Mouse (Mus musculus) liver, adult 2 months (tissue): ENCODE data around the gene Ptpn7. TPM values are rescaled to one million over a fixed set of nuclear protein-coding genes. Genes with fewer than 3 reads are reported as not detected.

Experiments used
- DNase-seq: peaks from one replicate; pipeline ENCODE4 v3.0.0-alpha.2; 2011; ENCODE audit warnings: low read depth, low spot score; ENCODE audit errors: extremely low read depth
- H3K27ac ChIP-seq: fragments of 200-500 bp; replicated peaks from 2 replicates; pipeline ENCODE4 v1.5.1; 2012; ENCODE audit warnings: low read depth, mild to moderate bottlenecking, control low read depth, inconsistent platforms, low read length; ENCODE audit not compliant: insufficient read depth
- H3K27me3 ChIP-seq: fragments of 200-500 bp; 2 replicates; pipeline ENCODE4 v1.6.1; 2012; ENCODE audit warnings: mild to moderate bottlenecking, moderate library complexity, low read length, inconsistent platforms; ENCODE audit not compliant: control insufficient read depth, insufficient read depth
- H3K36me3 ChIP-seq: fragments of 200-500 bp; 2 replicates; pipeline ENCODE4 v1.6.1; 2012; ENCODE audit warnings: low read length, inconsistent platforms; ENCODE audit not compliant: control insufficient read depth, insufficient read depth
- H3K4me1 ChIP-seq: fragments of 200-500 bp; 2 replicates; pipeline ENCODE4 v1.6.1; 2011; ENCODE audit warnings: low read length; ENCODE audit not compliant: control insufficient read depth, insufficient read depth
- H3K4me3 ChIP-seq: fragments of 200-500 bp; 2 replicates; pipeline ENCODE4 v1.5.1; 2011; ENCODE audit warnings: low read depth, mild to moderate bottlenecking, control low read depth, low read length, moderate library complexity; ENCODE audit not compliant: insufficient read depth
- H3K79me2 ChIP-seq: fragments of 200-500 bp; 2 replicates; pipeline ENCODE4 v1.6.1; 2012; ENCODE audit warnings: inconsistent platforms, mild to moderate bottlenecking, low read length, moderate library complexity; ENCODE audit not compliant: control insufficient read depth, insufficient read depth
- H3K9ac ChIP-seq: fragments of 200-500 bp; 2 replicates; pipeline ENCODE4 v1.6.1; 2012; ENCODE audit warnings: low read depth, mild to moderate bottlenecking, control low read depth, inconsistent platforms, low read length
- CTCF ChIP-seq: fragments of 200-500 bp; IDR thresholded peaks from 2 replicates; pipeline ENCODE4 v1.5.1; 2011; ENCODE audit warnings: low read depth, low read length, control low read depth
- POLR2A ChIP-seq: fragments of 200-500 bp; IDR thresholded peaks from 2 replicates; pipeline ENCODE4 v1.6.1; 2011; ENCODE audit warnings: low read length, control low read depth; ENCODE audit not compliant: insufficient read depth; ENCODE audit errors: extremely low read depth
- WGBS: fragments of 180-500 bp; shearing (Covaris S2); methylation state at CpG from one replicate; pipeline ENCODE4 v1.1.7; 2018; 5-methylcytosine and 5-hydroxymethylcytosine counted together
- polyA plus RNA-seq: library from polyadenylated mRNA; depleted of rRNA; stranded (reverse); fragments of >200 nt; gene quantifications from 2 replicates; pipeline ENCODE4 v1.2.3, GENCODE M21; 2012; rRNA removed
- total RNA-seq: library from RNA; depleted of rRNA; stranded (reverse); fragments of >200 nt; gene quantifications from 2 replicates; pipeline ENCODE4 v1.2.3, GENCODE M21; 2014; rRNA removed

Gene Ptpn7
- total RNA-seq (0.28 and 0.54 TPM in 2 replicates), polyA plus RNA-seq (0.44 and 1.4 TPM in 2 replicates)

- WGBS: 19% methylated on average over 10 of the region's 10 CpGs
- TF ChIP-seq CTCF: peak; percentile 65
- TF ChIP-seq POLR2A: no peak
- H3K79me2 ChIP-seq: no peaks in the 10 kb centered on the region
- DNase-seq: no peak
- no peaks in the 10 kb centered on the region for H3K4me1 ChIP-seq
- no peaks in the 10 kb centered on the region for H3K27me3 ChIP-seq
- H3K9ac ChIP-seq: no peak within 1 kb of the TSS
- H3K27ac ChIP-seq: no peak within 1 kb of the TSS
- no peaks in the 10 kb centered on the region for H3K36me3 ChIP-seq
- H3K4me3 ChIP-seq: no peak within 1 kb of the TSS
These were observed at the start of gene Ptpn7 for GRCm38 (mm10) chr1:135132473-135132872. Ptpn7 (plus strand) TSS chr1:135132700.

DNA sequence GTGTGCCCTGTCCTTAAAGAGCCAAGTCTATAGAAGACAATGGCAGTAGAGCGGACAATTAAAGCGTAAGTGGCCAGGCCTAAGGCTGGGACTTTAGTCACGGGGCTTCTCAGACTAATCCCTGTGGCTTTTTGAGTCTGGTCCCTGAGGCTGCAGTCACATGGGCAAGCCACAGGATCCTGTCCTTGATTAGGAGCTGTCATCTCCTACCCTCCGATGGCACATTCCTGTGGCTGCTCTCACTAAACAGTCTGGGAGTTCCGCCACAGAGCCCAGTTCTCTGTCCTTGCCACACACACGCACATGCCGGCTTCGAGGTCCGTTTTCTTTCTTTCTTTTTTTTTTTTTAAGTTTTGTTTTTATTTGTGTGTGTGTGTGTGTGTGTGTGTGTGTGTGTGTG lies 49.0 kb upstream of the Ptpn7 start:
- DNase-seq: no peak
- 75% methylated on average over 9 of the region's 9 CpGs for WGBS
- H3K27me3 ChIP-seq: peaks cover 5% of the 10 kb centered on the region; the same call in 1 of the 2 replicates
- H3K4me1 ChIP-seq: no peaks in the 10 kb centered on the region
- H3K4me3 ChIP-seq: no peak overlapping the region
- H3K27ac ChIP-seq: no peak overlapping the region
- no peaks in the 10 kb centered on the region for H3K36me3 ChIP-seq
- no peak for TF ChIP-seq CTCF
- TF ChIP-seq POLR2A: no peak
- H3K9ac ChIP-seq: no peak overlapping the region
- H3K79me2 ChIP-seq: no peaks in the 10 kb centered on the region

DNA sequence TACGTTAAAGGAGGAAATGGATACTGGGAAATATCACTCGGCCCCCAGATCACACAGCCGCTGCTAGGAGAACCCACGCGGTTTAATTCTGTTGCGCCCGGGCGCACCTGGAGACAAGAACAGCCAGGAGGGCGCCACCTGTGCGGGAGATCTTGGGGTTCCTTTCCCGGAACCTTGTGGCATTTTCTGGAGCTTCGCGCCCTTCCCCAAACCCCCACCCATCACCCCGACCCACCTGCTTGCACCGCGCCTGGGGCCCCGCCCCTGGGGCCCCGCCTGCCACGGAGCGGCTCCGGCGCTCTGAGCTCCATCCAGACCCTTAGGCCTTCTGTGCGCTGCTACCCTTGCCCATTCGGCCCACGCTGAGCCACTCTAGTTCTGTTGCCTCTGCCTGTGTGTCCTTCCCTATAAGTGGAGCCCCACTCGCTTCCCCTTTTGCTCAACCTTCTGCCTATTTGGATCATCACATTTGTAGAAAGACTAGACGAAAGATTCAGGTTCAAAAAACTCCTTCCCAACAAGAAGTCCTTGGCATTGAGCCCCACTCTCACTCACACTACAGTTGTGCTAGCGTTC lies 47.1 kb upstream of the Ptpn7 start:
- TF ChIP-seq POLR2A (no peak), CTCF (no peak)
- H3K4me1 ChIP-seq: no peaks in the 10 kb centered on the region
- H3K27ac ChIP-seq: no peak overlapping the region
- H3K4me3 ChIP-seq: no peak overlapping the region
- 17% methylated on average over 25 of the region's 28 CpGs for WGBS
- no peaks in the 10 kb centered on the region for H3K36me3 ChIP-seq
- no peak overlapping the region for H3K9ac ChIP-seq
- no peak for DNase-seq
- H3K27me3 ChIP-seq: peaks cover 5% of the 10 kb centered on the region; the same call in 1 of the 2 replicates
- H3K79me2 ChIP-seq: no peaks in the 10 kb centered on the region

- WGBS: 39% methylated on average over 7 of the region's 7 CpGs
- peaks cover 5% of the 10 kb centered on the region; the same call in 1 of the 2 replicates for H3K27me3 ChIP-seq
- no peaks in the 10 kb centered on the region for H3K79me2 ChIP-seq
- no peaks in the 10 kb centered on the region for H3K36me3 ChIP-seq
- no peak for TF ChIP-seq CTCF
- no peak for TF ChIP-seq POLR2A
- H3K4me3 ChIP-seq: no peak overlapping the region
- no peaks in the 10 kb centered on the region for H3K4me1 ChIP-seq
- H3K9ac ChIP-seq: no peak overlapping the region
- H3K27ac ChIP-seq: no peak overlapping the region
- no peak for DNase-seq
These were observed 46.5 kb upstream of the Ptpn7 start for GRCm38 (mm10) chr1:135086015-135086414.

- H3K27me3 ChIP-seq: peaks cover 5% of the 10 kb centered on the region; the same call in 1 of the 2 replicates
- 46% methylated on average over 1 of the region's 1 CpGs for WGBS
- H3K27ac ChIP-seq: no peak overlapping the region
- no peak overlapping the region for H3K9ac ChIP-seq
- H3K4me3 ChIP-seq: no peak overlapping the region
- no peak for TF ChIP-seq POLR2A
- no peak for TF ChIP-seq CTCF
- no peaks in the 10 kb centered on the region for H3K4me1 ChIP-seq
- H3K36me3 ChIP-seq: no peaks in the 10 kb centered on the region
- H3K79me2 ChIP-seq: no peaks in the 10 kb centered on the region
- DNase-seq: no peak
These were observed 45.1 kb upstream of the Ptpn7 start for GRCm38 (mm10) chr1:135087414-135087813.

- WGBS: 81% methylated on average over 10 of the region's 10 CpGs
- no peak overlapping the region for H3K4me3 ChIP-seq
- no peaks in the 10 kb centered on the region for H3K79me2 ChIP-seq
- no peak overlapping the region for H3K27ac ChIP-seq
- H3K36me3 ChIP-seq: no peaks in the 10 kb centered on the region
- H3K27me3 ChIP-seq: peaks cover 5% of the 10 kb centered on the region; the same call in 1 of the 2 replicates
- TF ChIP-seq CTCF: no peak
- TF ChIP-seq POLR2A: no peak
- no peaks in the 10 kb centered on the region for H3K4me1 ChIP-seq
- DNase-seq: no peak
- H3K9ac ChIP-seq: no peak overlapping the region
These were observed 42.9 kb upstream of the Ptpn7 start for GRCm38 (mm10) chr1:135089626-135090025.
